Mouse (Mus musculus) neutrophil, adult 5-6 weeks (primary cell): ENCODE data around the gene Cep350. TPM values are rescaled to one million over a fixed set of nuclear protein-coding genes. Genes with fewer than 3 reads are reported as not detected.
A peak's percentile ranks its signal among the peaks of the same experiment; 100 is the strongest.

Experiments used
- ATAC-seq: fragments of 151-379, 151-347 bp; 2 replicates; pipeline ENCODE4 v1.8.0; 2017; ENCODE audit warnings: mild to moderate bottlenecking, moderate TSS enrichment; ENCODE audit not compliant: insufficient number of reproducible peaks, poor library complexity, low FRiP score, severe bottlenecking; ENCODE audit errors: extremely low read depth
- total RNA-seq: library from RNA; stranded (forward); fragments of 200-1000 nt; gene quantifications from 2 replicates; pipeline ENCODE4 v1.2.3, GENCODE M21; 2017

Cep350 gene
- total RNA-seq = 88.4 and 106 TPM in 2 replicates

DNA sequence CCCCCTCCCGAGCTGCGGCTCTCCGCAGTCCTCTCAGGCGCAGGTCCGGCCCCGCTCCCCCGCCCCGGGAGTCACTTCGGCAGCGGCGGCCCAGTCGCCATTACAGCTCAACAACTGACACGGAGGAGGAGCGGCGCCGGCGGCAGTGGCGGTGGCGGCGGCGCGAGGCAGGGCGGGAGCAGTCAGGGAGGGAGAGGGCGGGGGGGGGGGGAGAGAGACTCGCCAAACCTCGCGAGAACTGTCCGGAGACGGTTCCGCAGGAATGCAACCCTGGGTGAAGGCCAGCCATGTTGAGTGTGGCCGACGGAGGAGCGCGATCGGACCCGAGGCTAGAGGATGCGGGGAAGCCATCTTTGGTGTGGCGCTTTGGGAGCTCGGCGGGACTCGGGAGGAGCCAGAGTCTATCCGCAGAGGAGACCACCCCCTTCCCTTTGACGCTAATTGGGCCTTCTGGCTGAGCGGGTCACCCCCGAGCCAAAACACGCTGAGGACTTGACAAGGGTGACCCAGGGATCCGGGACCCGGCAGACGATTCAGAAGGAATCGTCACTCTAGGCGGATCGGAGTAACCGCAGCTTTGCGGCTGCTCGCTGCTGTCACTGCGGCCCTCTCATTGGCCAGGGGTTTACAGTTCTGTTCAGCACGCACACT is at the start of gene Cep350:
Gene Cep350 (minus strand): TSS at position 188 of the 651 bp plus-strand sequence.
- peak; percentile 93 for ATAC-seq

DNA sequence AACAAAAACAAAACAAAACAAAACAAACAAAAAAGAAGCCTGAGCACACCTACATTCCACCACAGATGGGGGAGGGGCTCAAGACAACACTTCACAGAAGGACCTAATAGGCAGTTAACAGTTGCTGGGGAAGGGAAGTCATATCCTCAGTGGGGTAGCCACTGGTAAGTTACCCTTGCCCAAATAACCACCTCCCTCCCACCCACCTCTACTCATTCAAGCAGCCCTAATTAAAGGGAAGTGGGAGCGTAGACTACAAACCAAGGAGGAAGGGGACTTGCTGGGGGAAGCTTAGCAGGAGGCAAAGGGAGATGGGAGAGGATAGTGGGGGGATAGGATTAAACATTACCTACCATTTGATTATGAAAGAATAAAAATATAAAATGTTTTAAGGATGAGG is 47.3 kb upstream of the Cep350 start:
- ATAC-seq = no peak

DNA sequence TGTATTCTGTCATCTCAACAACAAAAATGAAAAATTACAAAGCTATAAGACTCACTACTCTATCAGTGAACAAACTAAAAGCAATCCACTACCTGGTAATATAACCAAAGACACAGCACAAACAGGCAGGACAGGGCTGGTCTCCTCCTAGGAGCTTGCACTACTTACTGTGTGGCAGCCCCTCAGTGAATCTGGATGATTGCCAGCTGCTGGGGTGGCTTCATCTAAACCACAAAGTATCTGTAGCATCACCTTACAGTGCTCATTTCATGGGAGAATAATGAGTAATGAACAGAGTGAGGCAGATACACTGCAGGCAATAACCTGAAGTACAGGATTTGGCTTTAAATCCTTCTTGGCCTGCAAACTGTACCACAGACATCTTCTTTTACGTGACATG is 46.7 kb upstream of the Cep350 start:
- no peak for ATAC-seq

DNA sequence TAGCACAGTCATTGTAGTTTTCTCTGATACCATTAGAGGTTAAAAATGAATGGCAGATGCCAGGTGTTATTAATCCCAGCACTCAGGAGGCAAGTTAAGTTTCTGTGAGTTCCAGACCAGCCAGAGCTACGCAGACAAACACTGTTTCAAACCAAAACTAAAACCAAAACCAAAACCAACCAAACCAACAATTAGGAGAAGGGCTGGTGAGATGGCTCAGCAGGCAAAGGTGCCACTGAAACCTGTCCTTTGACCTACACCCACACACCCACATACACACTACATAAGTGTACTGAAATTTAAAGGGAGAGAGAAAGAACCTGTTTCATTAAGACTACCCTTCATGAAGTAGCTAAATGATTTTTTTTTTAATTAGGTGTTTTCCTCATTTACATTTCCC is 35.9 kb upstream of the Cep350 start:
- no peak for ATAC-seq

DNA sequence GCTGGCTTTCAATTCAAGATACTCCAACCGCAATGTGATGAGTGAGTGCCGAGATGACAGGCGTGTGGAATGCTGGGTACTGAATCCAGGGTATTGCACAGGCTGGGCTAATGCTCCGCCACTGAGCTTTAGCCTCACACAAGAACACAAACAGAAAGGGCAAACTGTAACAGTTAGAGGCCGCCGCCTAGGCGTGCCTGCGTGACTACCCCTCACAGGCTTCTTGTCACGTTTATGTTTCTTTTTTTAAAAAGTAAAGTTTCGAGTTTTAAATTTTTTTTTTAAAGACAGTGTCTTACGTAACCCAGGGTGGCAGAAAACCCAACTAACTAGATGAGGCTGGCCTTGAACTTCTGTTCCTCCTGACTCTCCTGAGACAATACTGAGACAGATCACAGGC is 32.9 kb upstream of the Cep350 start:
- no peak for ATAC-seq

GRCm38 (mm10) chr1:156003201-156003935 is 30.3 kb upstream of the Cep350 start:
- no peak for ATAC-seq

- no peak for ATAC-seq
Measured at GRCm38 (mm10) chr1:156002366-156002765, 29.3 kb upstream of the Cep350 start.

GRCm38 (mm10) chr1:155995612-155996011 is 22.6 kb upstream of the Cep350 start:
- ATAC-seq = no peak

DNA sequence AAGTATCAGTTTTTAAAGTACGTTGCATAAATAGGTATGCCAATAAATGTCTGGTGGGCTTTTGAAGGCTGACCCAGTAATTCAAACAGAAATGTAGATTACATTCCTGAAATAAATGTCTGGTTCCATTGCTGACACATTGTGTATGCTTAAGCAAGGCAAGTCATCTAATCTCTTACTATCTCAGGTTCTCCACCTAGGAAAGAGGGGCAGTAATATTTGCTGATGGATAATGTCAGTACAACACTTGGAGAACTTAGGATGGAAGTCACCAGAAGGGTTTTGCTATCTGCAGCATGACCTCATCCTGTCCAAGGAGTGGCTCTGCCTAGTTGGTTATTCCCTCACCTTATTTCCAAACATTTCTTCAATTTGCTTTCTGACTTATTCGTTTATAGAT is 21.5 kb upstream of the Cep350 start:
- ATAC-seq = no peak

- ATAC-seq = no peak
Measured at GRCm38 (mm10) chr1:155990391-155990790, 17.3 kb upstream of the Cep350 start.

- no peak for ATAC-seq
Measured at GRCm38 (mm10) chr1:155989387-155989786, 16.3 kb upstream of the Cep350 start.

GRCm38 (mm10) chr1:155987625-155988024 is 14.6 kb upstream of the Cep350 start:
- no peak for ATAC-seq

DNA sequence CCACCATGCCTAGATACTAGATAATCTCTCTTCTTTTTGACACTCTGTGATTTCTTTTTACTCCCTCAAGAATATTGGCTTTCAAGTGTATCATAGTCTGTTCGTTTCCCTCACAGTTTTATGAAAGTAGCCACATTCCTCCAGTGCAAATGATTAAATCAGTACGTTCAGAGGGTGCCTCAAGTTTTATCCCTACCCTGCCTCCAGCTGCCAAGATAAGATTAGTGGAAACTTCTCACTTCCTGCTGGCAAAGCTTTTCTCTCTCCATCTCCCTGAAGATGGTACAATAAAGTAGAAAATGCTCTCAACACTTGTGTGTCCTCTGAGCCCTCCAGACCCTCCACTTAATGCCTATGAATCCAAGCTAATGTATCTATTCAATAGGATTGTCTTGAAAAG is 1.9 kb upstream of the Cep350 start:
- no peak for ATAC-seq

- ATAC-seq = peak; percentile 23
Measured at GRCm38 (mm10) chr1:155973719-155974379, 794 bp upstream of the Cep350 start.

DNA sequence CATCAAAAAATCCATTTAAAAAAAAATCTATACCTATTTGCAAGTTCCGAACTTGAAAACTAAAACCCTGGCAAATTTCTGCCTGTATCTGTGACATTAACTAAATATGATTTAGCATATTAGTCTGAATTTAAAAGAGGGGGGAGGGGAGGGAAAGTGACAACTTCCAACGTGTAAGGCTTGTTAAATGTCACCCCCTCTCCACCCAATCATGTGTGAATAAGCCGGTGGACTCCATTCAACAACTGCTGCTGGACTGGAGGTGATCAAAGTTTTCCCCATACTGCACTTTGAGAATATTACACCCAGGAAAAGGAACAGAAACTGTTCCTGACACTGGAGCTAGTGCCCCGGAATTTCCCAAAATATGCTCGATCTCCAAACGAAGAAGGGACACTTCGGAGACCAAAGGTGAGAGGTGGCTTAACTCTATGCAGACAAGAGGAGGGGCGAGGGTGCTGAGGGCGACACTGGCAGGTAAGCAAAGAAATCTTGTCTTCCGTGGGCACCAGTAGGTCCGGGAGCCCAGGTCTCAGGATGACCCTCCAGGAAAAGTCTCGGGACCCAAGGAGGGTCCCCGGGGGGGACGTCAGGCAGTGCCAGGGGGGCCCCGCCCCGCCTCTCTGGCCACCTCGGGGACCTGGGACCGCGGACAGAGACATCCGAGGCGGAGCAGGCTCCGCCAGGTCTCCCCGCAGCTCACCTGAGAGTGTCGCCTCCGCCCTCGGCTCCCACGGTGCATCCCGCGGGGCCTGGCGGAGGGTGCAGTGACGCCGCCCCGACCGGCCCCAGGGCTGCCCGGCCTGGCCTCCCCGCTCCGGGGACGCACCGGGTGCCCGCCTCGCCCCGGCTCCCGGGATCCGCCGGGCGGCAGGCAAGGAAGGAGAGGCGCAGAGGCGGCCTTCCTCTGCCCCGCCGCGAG is 648 bp downstream of the Cep350 start:
- no peak for ATAC-seq

DNA sequence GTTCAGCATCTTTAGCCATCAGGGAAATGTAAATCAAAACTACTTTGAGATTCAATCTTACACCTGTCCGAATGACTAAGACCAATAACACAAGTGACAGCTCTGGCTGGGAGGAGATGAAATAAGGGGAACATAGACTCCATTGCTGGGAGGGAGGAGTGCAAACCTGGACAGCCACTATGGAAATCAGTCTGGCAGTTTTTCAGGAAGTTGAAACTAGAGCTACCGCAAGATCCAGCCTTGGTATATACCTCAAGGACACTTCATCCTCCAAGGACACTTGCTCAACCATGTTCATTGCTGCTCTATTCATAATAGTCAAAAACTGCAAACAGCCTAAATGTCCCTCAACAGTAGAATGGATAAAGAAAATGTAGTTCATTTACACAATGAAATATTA is 23.9 kb downstream of the Cep350 start:
- ATAC-seq = no peak

GRCm38 (mm10) chr1:155944361-155944760 is 28.7 kb downstream of the Cep350 start:
- ATAC-seq = no peak

GRCm38 (mm10) chr1:155937416-155937815 is 35.6 kb downstream of the Cep350 start:
- ATAC-seq = no peak

DNA sequence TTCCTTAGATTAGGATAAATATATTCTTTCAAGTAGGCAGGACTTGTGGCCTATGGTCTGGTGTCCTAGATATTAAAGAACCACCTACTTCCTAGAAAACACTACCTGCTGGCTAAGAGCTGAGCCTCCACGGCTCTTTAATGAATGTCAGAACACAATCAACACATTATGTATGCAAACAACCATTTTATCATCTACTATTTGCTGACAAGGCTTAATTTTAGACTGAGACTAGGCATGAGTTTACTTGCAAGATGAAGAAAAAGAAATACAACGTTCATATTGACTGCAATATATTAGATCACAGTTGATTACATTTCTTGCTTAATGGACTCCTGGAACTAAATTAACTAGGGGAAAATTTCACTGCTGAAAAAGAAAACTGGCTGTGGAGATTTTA is 38.4 kb downstream of the Cep350 start:
- ATAC-seq = no peak
